Mouse (Mus musculus) embryonic fibroblast, embryonic 13.5 days (primary cell): ENCODE measurements around the gene Ppm1e. TPM values are rescaled to one million over a fixed set of nuclear protein-coding genes. Genes with fewer than 3 reads are reported as not detected.

Experiments used
- H3K27ac ChIP-seq: 2 replicates; pipeline ENCODE4 v1.5.1; 2012; ENCODE audit warnings: low read length, control low read depth, inconsistent platforms; ENCODE audit not compliant: insufficient read depth
- H3K4me1 ChIP-seq: 2 replicates; pipeline ENCODE4 v1.6.1; 2011; ENCODE audit warnings: low read length; ENCODE audit not compliant: control insufficient read depth, insufficient read depth
- H3K4me3 ChIP-seq: 2 replicates; pipeline ENCODE4 v1.5.1; 2011; ENCODE audit warnings: mild to moderate bottlenecking, control low read depth, low read length; ENCODE audit not compliant: insufficient read depth
- CTCF ChIP-seq: IDR thresholded peaks from 2 replicates; pipeline ENCODE4 v1.5.1; 2011; ENCODE audit warnings: mild to moderate bottlenecking, control low read depth, low read length, moderate library complexity, borderline replicate concordance; ENCODE audit not compliant: insufficient read depth
- POLR2A ChIP-seq: IDR thresholded peaks from 2 replicates; pipeline ENCODE4 v1.6.1; 2011; ENCODE audit warnings: low read depth, mild to moderate bottlenecking, control low read depth, low read length, moderate library complexity
- polyA plus RNA-seq: library from polyadenylated mRNA; stranded (reverse); fragments of >200 nt; gene quantifications from 2 replicates; pipeline ENCODE4 v1.2.4, GENCODE M21; 2011; ENCODE audit warnings: low read depth; ENCODE audit not compliant: missing spikeins, insufficient read length

The Ppm1e gene
- polyA plus RNA-seq, 1 experiment = 1.4 TPM

GRCm38 (mm10) chr11:87365120-87365519 is 6.3 kb upstream of the Ppm1e start:
- H3K4me1 ChIP-seq = no peaks in the 10 kb centered on the region
- TF ChIP-seq POLR2A (no peak), CTCF (no peak)
- H3K4me3 ChIP-seq = no peak overlapping the region

GRCm38 (mm10) chr11:87359262-87359612 is 414 bp upstream of the Ppm1e start:
- Histone ChIP-seq H3K27ac (no peak overlapping the region), H3K4me3 (peak overlapping the region; percentile 68), H3K4me1 (no peaks in the 10 kb centered on the region)
- TF ChIP-seq POLR2A (no peak), CTCF (no peak)

More at GRCm38 (mm10) chr11:87365120-87365519, 6.3 kb upstream of the Ppm1e start:
- H3K27ac ChIP-seq = no peak overlapping the region

GRCm38 (mm10) chr11:87357317-87358300 is 1.2 kb downstream of the Ppm1e start:
- no peak overlapping the region for H3K27ac ChIP-seq
- TF ChIP-seq CTCF (no peak), POLR2A (no peak)
- H3K4me3 ChIP-seq = peak overlapping the region; percentile 68
- H3K4me1 ChIP-seq = no peaks in the 10 kb centered on the region

GRCm38 (mm10) chr11:87354861-87355260 is 4.0 kb downstream of the Ppm1e start:
- Histone ChIP-seq H3K4me3 (no peak overlapping the region), H3K27ac (no peak overlapping the region), H3K4me1 (no peaks in the 10 kb centered on the region)
- TF ChIP-seq POLR2A = no peak
- TF ChIP-seq CTCF = no peak

GRCm38 (mm10) chr11:87353646-87354170 is 5.1 kb downstream of the Ppm1e start:
- no peak for TF ChIP-seq CTCF
- TF ChIP-seq POLR2A = no peak
- H3K27ac ChIP-seq = no peak overlapping the region
- no peak overlapping the region for H3K4me3 ChIP-seq
- H3K4me1 ChIP-seq = no peaks in the 10 kb centered on the region

GRCm38 (mm10) chr11:87326381-87326780 is 32.4 kb downstream of the Ppm1e start:
- Histone ChIP-seq H3K4me3 (no peak overlapping the region), H3K4me1 (no peaks in the 10 kb centered on the region), H3K27ac (no peak overlapping the region)
- no peak for TF ChIP-seq CTCF
- no peak for TF ChIP-seq POLR2A

- Histone ChIP-seq H3K4me3 (no peak overlapping the region), H3K27ac (no peak overlapping the region), H3K4me1 (no peaks in the 10 kb centered on the region)
- TF ChIP-seq CTCF (no peak), POLR2A (no peak)
Observed at GRCm38 (mm10) chr11:87322558-87322957, 36.3 kb downstream of the Ppm1e start.

GRCm38 (mm10) chr11:87320007-87320406 is 38.8 kb downstream of the Ppm1e start:
- H3K4me1 ChIP-seq = no peaks in the 10 kb centered on the region
- TF ChIP-seq CTCF (no peak), POLR2A (no peak)
- no peak overlapping the region for H3K27ac ChIP-seq
- H3K4me3 ChIP-seq = no peak overlapping the region

- H3K4me1 ChIP-seq = no peaks in the 10 kb centered on the region
- TF ChIP-seq CTCF = no peak
- TF ChIP-seq POLR2A = no peak
- H3K27ac ChIP-seq = no peak overlapping the region
- H3K4me3 ChIP-seq = no peak overlapping the region
Observed at GRCm38 (mm10) chr11:87318956-87319708, 39.7 kb downstream of the Ppm1e start.

- H3K4me3 ChIP-seq = no peak overlapping the region
- H3K4me1 ChIP-seq = peaks cover 8% of the 10 kb centered on the region
- no peak overlapping the region for H3K27ac ChIP-seq
- TF ChIP-seq POLR2A = no peak
- TF ChIP-seq CTCF = no peak
Observed at GRCm38 (mm10) chr11:87313533-87313932, 45.3 kb downstream of the Ppm1e start.
